Mouse (Mus musculus): ENCODE data around the gene Six4. TPM values are rescaled to one million over a fixed set of nuclear protein-coding genes. Genes with fewer than 3 reads are reported as not detected.
"Not testable (repeated sequence)": the region's sequence is repeated elsewhere in the genome, so short reads cannot be mapped to it uniquely, and the experiment has no call there.

Six4 gene
- 1 to 10 TPM; 1.2 to 1.8 TPM for total RNA-seq (2021)

DNA sequence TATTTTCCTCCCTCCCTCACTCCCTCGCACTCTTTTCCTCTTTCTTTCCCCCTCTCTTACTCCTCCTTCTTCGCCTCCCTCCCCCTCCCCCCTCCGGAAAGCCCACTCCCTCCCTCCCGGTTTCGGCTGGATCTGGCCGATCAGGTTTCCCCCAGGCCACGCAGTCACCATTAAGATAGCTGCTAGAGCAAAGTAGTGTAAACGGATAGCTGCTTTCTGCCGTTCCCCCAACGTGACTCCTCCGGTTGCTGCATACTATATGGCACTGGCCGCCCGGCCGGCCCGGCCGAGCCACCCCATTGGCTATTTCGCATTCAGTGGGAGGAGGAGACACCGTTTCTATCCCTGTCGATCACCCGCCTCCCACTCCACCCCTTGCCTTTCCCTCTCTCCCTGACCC is at the start of gene Six4:
Gene Six4 (minus strand): TSS at position 261 of the 400 bp plus-strand sequence.
- intact Hi-C loops (cut with DNase I), result loop anchor here (5.0 kb wide), 1 partner anchor 71 kb away; no protein-coding TSS in a partner anchor
- DNase-seq (ENCODE audit: low spot score in 2 of 2), result peak; percentile 45 to 52

DNA sequence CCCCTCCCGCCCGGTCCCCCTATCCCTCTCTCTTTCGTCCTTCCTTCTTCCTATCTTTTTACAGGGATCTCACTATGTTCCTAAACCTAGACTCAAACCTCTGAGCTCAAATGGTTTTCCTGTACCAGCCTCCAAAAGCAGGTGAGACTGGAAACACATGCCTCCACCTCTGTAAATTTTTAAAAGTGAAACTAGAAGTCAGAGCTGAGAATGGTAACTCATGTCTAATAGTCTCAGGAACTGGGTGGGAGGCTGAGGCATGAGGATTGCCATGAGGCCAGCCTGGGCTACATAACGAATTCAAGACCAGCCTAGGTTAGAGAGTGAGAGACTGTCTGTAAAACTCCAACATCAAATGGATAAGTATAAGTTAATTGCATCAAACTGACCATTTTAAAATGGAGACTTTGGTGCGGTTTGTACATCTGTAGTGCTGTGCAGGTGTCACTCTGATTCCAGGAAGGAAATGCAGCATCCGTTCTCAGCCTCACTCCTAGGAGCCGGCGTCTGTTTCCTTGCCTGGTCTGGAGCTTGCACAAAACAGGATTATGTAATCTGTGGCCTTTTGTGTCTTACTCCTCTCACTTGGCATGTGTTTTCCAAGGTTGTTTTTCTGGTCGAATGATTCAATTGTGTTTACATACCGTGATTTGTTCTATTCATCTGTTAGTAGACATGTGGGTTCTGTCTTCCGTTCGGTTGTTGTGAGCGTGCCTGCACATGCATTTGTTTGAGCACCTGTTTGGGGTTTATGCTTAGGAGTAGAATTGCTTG is 49.3 kb upstream of the Six4 start:
- intact Hi-C loops (cut with DNase I), result no loop called here
- no peak for DNase-seq (ENCODE audit: low spot score in 2 of 2)

DNA sequence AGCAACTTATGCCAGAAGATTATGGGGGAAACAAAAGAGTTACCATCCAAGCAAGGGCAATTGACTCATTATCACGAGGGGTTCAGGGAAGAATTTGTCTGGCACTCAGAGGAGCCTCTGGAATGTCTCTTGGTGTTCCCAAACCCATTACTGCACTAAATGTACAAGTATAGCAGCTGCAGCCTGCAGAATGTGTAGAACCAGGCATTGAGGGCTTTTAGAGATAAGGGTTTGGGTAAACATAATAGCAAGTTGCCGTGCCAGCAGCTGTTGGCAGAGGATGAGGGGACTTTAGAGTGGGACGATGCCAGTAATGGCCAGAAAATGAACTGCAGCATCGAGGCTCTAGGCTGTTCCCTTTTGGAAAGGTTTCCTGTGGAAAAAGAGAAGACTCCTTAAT is 47.1 kb upstream of the Six4 start:
- DNase-seq (ENCODE audit: low spot score in 2 of 2), result no peak
- intact Hi-C loops (cut with DNase I), result no loop called here

DNA sequence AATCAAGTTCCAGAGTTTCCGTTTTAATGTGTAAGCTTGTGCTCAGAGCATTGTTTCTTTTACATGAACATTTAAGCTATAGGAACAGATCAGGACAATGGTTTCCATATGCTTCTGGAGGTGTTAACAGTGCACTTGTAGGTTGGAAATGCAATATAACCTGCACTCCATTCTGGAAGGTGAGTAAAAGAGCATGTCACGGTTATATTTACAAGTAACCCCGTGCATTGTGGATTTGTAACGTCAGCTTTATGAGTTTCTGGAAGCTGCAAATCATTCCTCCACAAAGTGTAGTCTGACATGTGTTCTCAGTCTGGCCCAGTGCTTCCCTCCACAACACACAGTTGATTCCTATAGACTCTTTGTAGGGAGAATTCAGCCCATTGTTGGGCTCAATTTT is 40.9 kb upstream of the Six4 start:
- no peak for DNase-seq (ENCODE audit: low spot score in 2 of 2)
- intact Hi-C loops (cut with DNase I), result no loop called here

DNA sequence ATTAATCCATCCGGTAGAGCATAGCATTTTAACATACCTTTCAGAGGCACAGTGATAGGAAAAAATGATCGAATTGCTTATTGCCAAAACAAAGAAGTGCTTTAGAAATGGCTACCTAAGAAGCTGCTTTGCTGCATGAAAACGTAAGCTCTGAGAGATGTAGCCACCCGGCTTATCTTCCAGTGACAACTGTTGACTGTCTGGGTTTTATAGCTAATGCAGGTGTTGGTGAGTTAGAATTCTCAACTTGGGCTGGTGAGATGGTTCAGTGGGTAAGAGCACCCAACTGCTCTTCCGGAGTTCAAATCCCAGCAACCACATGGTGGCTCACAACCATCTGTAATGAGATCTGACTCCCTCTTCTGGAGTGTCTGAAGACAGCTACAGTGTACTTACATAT is 37.8 kb upstream of the Six4 start:
- intact Hi-C loops (cut with DNase I); DNase-seq (ENCODE audit: low spot score in 2 of 2): not testable (repeated sequence)

DNA sequence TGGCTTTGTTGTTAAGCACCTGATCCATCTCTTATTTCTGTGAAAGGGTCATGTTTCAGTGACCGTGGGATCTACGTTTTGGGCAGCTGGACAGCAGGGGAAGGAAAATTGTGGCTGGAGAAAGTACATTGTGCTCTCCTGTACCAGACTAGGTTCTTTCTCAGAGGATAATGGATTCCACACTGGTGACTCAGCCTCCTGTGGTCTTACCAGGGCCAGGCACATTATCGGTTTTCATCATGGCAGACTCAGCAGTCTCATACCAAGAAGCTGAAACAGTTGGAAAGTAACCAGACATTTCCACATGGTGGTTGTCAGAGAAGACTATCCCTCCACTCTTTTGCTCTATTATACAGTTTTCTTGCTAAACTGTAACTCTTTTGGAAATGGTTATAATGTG is 34.0 kb upstream of the Six4 start:
- no peak for DNase-seq (ENCODE audit: low spot score in 2 of 2)
- intact Hi-C loops (cut with DNase I), result no loop called here

DNA sequence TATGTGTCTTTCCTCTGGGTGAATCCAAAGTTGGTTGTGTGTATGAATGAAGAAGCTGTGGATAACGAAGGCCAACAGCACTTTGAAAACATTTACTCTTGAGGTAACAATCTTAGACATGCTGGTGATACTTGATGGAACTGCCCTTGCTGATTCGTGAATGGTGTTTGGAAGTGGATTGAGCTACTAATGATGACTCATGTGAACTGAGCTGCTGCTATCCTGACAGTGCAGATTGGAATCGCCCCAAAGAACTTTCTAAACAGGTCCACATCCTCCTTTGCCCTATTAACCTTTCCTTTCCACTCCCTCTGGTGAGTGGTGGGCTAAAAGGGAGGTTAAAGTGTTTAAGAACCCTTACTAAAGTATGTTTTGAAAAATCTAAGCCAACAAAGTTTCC is 27.5 kb upstream of the Six4 start:
- intact Hi-C loops (cut with DNase I), result no loop called here
- DNase-seq (ENCODE audit: low spot score in 2 of 2), result no peak

DNA sequence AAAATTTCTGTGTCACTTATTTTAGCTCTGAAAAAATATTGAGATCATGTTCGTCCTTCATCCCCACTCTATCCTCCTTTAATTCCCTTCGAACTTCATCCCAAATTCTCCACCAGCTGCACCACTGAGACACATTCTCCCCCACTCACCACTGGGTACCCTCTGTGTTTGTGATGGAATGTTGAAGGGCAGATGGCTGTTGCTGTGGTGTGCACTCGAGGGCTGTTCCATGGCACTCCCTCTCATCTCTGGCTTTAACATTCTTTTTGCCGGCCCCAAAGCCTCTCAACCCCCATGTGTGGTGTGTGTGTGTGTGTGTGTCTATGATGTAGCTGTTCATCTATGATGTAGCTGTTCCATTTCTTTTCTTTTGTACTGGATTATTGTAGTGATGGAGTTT is 12.0 kb upstream of the Six4 start:
- intact Hi-C loops (cut with DNase I), result no loop called here
- no peak for DNase-seq (ENCODE audit: low spot score in 2 of 2)

DNA sequence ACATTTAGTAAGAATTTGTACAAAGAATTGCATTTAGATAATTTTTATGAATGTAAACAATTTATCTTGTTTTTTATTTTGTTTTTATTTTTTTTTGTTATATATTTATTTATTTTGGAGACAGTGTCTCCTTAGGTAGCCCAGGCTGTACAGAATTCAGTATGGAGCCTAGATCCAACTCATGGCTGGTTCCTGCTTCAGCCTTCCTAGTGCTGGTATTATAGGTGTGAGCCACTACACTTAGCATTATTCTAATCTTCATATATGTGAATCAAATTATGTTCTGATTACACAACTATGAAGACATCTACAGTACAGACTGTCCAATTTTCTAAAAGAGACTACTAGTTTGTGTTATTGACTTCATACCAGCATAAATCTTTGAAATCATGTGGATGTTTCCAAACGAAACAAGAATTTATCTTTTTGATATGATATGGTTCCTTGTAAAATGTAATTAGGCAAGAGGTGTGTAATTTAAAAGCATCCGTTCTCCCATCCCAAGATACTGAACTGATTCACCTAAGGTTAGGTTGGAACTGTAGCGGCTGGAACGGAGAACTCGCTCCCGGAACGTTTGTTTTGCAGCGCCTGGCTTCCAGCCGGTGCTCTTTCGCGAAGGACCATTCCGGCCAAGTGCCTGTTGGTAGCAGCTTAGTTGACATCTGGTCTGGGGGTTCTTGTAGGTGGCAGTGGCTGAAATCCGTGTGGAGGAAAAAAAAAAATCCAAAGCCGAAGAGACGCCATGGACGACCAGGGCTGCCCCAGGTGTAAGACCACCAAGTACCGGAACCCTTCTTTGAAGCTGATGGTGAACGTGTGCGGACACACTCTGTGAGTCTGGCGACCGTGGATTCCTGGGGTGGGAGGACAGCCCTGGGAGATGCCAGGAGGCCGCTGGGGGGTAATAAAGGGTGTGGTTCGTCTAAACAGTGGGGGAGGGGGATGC is 10.1 kb upstream of the Six4 start, which contains the start of gene Mnat1:
Gene Mnat1 (plus strand): TSS at position 625 of the 949 bp plus-strand sequence.
- peak; percentile 85 to 87 for DNase-seq (ENCODE audit: low spot score in 2 of 2)
- intact Hi-C loops (cut with DNase I), result loop anchor here (2.0 kb wide), 1 partner anchor 163 kb away; the partner anchor contains the start of genes Slc38a6 and Trmt5

DNA sequence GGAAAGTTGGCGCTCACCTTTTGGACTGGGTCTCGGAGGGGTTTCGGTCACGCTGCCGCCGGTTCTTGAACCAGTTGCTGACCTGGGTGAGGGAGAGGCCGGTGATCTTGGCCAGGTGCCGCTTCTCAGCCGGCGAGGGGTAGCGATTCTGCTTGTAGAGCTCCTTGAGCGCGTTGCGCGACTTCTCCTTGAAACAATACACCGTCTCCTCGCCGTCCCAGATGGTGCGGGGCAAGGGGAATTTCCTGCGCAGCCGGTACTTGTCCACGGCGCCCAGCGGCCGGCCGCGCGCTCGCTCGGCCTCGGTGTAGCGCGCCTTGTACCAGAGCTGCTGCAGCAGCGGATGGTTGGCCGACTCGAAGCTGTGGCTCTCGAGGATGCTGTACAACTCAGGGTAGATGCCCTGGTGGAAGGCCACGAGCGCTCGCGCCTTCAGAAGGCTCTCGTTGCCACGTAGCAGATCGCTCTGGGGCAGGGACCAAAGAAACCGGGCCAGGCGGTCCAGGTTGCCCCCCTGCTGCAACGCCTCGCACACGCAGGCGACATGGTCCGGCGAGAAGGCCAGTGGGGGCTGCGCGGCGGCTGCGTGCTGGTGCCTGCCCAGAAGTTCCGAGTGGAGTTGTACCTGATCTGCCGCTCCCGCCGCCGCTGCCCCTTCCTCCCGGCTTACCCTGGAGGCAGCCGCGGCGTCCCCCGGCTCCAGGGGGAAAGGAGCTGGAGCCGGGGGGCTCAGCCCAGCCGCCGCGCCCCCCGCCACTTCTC is 749 bp downstream of the Six4 start:
- intact Hi-C loops (cut with DNase I), result loop anchor here (5.0 kb wide), 1 partner anchor 70 kb away; no protein-coding TSS in a partner anchor
- DNase-seq (ENCODE audit: low spot score in 2 of 2), result peak; percentile 29 to 47

DNA sequence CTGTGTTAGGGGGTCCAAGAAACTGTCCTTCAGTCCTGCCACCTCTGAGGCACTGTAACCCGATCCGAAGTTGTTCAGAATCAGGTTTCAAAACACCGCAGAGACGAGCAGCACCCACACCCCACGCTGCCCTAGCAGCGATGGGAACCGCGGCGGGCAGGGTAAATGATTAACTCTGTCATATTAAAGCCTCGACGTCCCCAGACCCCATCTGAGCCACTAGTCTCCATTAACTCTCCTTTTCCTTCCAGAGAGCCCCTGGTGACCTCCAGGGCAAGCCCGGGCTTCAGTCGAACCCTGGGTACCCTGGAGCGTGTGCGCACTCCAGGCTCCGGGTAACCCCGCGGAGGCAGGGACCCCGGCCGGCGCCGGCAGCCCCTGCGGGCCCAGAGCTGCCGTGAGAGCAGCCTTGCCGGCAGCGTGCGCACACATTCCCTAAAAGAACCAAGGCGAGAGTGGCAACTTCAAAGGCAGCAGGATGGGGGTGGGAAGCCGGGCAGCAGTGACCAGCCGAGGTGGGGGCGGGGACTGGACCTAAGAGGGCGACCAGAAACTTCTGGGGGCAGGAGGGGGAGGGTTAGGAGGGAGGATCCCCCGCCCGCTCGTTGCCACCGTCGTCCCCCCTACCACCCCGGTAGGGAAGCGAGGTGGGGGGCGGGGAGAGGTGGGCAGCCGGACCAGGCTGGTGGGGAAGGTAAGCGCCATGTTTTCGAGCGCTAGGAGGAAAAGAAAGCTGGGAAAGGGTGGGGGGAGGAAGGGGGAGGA is 1.5 kb downstream of the Six4 start:
- intact Hi-C loops (cut with DNase I), result loop anchor here (5.0 kb wide), 1 partner anchor 69 kb away; no protein-coding TSS in a partner anchor
- DNase-seq (ENCODE audit: low spot score in 2 of 2), result peak in 1 of 2 experiments; percentile 14

DNA sequence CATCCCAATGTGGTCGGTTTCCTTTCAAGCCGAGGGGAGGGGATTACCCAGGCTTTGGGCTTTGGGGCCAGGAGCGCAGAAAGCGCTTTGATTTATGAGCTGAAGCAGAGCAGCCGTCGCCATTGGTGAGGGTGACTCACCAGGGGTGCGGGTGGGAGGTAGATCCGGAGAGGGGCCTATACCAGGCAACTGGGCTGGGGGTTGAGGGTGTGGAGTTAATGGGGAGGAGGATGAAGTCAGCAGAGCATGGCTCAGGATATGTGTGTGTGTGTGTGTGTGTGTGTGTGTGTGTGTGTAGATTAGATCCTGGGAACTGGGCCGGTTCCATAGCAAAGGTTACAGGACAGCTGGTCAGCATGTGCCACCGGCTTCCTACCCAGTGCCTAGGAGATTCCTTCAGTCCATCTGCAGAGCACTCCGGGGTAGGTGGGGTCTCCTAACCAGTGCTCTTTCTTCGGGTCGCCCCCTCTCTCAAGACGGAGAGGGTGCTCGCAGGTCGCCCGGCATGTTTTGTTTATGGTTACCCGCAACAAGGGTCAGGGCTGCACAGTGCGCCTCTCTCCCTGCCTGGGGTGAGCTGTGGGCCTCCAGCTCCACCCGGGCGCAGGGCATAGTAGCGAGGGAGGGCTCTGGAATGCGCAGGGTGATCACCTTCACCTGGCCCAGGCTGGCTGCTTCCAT is 2.7 kb downstream of the Six4 start:
- DNase-seq (ENCODE audit: low spot score in 2 of 2), result no peak
- intact Hi-C loops (cut with DNase I), result loop anchor here (5.0 kb wide), 1 partner anchor 68 kb away; no protein-coding TSS in a partner anchor

DNA sequence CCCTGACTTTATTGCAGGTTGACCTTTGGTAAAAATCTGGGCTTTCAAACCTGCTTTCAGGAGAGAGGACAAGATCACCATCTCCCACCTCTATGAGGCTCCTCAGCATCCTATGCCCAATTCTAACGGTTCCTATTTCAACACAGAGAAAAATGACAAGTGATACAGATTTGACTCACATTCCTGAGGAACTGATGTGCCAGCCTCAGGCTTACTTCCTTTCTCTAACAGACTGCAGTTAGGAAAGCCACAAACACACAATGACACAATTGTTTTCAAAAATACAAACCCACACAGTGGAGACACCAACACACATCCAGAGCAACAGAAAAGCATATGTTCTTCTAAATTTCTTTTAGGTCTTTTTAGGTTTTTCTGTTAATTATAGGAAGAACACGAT is 5.4 kb downstream of the Six4 start:
- intact Hi-C loops (cut with DNase I), result no loop called here
- DNase-seq (ENCODE audit: low spot score in 2 of 2), result no peak

DNA sequence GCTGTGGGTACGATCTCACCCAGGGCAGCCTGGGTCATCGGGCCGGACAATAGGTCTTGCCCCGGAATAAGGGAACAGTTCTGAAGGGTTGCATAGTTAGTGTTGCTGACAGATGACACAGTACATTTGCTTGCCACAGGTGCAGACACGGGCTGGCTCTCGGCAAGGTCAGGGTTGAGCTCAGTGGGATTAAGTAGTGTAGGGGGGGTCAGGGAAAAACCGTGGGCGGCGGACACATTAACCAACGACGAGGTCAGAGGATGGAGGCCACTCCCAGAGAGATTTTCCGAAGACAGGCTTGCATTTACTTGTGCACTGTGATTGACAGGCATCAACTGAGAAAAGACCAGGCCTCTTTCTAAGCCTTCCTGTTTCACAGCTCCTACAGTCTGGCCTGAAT is 9.5 kb downstream of the Six4 start:
- intact Hi-C loops (cut with DNase I), result no loop called here
- no peak for DNase-seq (ENCODE audit: low spot score in 2 of 2)

DNA sequence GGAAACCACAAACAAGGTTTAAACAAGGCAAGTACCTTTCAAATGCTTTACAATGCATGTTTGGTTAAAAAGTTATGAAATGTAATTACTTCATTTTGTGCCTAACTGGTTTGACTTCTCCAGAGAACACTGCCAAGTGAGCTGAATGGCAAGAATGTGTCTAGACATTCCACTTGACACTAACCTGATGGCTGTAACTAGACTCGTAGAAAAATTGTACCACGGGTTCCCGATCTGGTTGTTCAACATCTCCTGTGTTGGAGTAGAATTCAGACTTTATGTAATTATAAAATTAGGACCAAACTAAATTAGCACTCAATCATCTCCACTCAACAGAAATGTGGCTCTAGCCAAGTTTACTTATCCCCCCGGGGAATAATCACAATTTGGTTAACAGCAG is 14.7 kb downstream of the Six4 start:
- no peak for DNase-seq (ENCODE audit: low spot score in 2 of 2)
- intact Hi-C loops (cut with DNase I), result no loop called here

DNA sequence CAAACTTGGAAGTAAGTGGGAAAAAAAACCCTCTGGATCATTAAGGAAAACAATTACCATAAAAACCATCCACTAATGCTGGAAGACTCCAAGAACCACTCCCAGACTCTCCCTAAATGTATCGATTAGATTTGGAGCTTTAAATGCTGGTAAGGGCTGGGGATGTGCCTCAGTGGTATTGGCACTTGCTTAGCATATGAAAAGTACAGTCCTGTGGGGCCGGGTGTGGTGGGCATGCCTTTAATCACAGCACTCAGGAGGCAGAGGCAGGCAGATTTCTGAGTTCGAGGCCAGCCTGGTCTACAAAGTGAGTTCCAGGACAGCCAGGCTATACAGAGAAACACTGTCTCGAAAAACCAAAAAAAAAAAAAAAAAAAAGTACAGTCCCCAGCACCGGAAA is 17.1 kb downstream of the Six4 start:
- intact Hi-C loops (cut with DNase I); DNase-seq (ENCODE audit: low spot score in 2 of 2): not testable (repeated sequence)

DNA sequence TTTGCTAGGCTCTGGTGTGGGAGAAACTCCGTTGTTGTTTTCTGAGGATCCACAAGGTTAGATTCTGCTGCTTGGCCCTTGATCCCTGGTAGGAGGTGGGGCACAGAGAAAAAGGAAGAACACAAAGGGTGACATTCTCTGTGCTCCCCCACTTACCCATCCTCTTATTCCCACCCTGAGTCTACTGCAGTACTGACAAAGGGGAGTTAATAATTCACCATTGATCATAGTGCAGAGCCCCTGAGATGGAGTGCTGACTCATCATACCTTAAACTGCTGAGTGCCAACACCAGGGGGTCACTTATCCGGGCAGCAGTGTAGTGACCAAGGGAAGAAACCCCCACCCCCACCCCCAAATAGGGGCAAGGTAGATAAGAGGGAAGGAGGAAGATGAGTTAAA is 18.7 kb downstream of the Six4 start:
- intact Hi-C loops (cut with DNase I), result no loop called here
- DNase-seq (ENCODE audit: low spot score in 2 of 2), result no peak

DNA sequence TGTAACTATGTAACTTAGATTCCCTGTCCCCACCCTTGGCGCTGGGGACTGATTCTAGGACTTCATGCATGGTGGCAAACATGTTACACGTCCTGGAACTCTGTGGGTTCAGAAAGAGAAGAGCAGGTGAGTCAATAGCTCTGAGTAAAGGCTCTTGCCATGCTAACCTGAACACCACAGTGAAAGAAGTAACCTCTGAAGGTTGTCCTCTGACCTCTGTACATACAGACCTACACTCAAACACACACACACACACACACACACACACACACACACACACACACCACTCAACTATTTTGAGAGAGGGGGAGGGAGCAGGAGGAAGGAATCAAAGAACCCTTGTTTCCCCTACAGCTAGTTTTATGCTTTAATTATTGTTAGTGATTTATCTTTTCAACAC is 19.1 kb downstream of the Six4 start:
- DNase-seq (ENCODE audit: low spot score in 2 of 2), result no peak
- intact Hi-C loops (cut with DNase I), result no loop called here

Data from left cerebral cortex, postnatal 36 days (tissue).